Mouse (Mus musculus) liver, postnatal 0 days (tissue): ENCODE results near the gene Gabrb2.

Experiments used
- CTCF ChIP-seq: sonication (generic); IDR thresholded peaks from 2 replicates; pipeline ENCODE4 v1.5.1; 2016; ENCODE audit warnings: antibody characterized with exemption, low read depth
- EP300 ChIP-seq: IDR thresholded peaks from 2 replicates; pipeline ENCODE4 v1.6.1; 2016; ENCODE audit warnings: antibody characterized with exemption, low read depth, mild to moderate bottlenecking

GRCm38 (mm10) chr11:42606225-42606624 is 186.7 kb downstream of the Gabrb2 start:
- TF ChIP-seq CTCF = no peak
- no peak for TF ChIP-seq EP300
